Mouse (Mus musculus) kidney, adult 2 months (tissue): ENCODE measurements around the gene Cnih3. TPM values are rescaled to one million over a fixed set of nuclear protein-coding genes. Genes with fewer than 3 reads are reported as not detected.

Source experiments
- DNase-seq: peaks from one replicate; pipeline ENCODE4 v3.0.0; 2021
- H3K27ac ChIP-seq: fragments of 200-500 bp; 2 replicates; pipeline ENCODE4 v1.5.1; 2012; ENCODE audit warnings: low read depth, low read length, control low read depth, inconsistent platforms; ENCODE audit not compliant: insufficient read depth
- H3K27me3 ChIP-seq: fragments of 200-500 bp; replicated peaks from 2 replicates; pipeline ENCODE4 v1.6.1; 2012; ENCODE audit warnings: mild to moderate bottlenecking, moderate library complexity, low read length, inconsistent platforms; ENCODE audit not compliant: control insufficient read depth, insufficient read depth
- H3K36me3 ChIP-seq: fragments of 200-500 bp; 2 replicates; pipeline ENCODE4 v1.6.1; 2012; ENCODE audit warnings: mild to moderate bottlenecking, moderate library complexity, low read length, inconsistent platforms; ENCODE audit not compliant: control insufficient read depth, insufficient read depth
- H3K4me1 ChIP-seq: fragments of 200-500 bp; 2 replicates; pipeline ENCODE4 v1.6.1; 2011; ENCODE audit warnings: low read length; ENCODE audit not compliant: control insufficient read depth, insufficient read depth
- H3K4me3 ChIP-seq: fragments of 200-500 bp; 2 replicates; pipeline ENCODE4 v1.5.1; 2011; ENCODE audit warnings: mild to moderate bottlenecking, low read depth, low read length, control low read depth; ENCODE audit not compliant: insufficient read depth
- CTCF ChIP-seq: fragments of 200-500 bp; conservative IDR thresholded peaks from 2 replicates; pipeline ENCODE4 v1.5.1; 2011; ENCODE audit warnings: low read depth, mild to moderate bottlenecking, control low read depth, low read length, moderate library complexity, mixed read lengths; ENCODE audit not compliant: insufficient read depth, insufficient read length
- POLR2A ChIP-seq: fragments of 200-500 bp; IDR thresholded peaks from one replicate; pipeline ENCODE4 v1.6.1; 2011; ENCODE audit warnings: low read depth, low read length, control low read depth
- WGBS: fragments of 180-500 bp; shearing (Covaris S2); methylation state at CpG from one replicate; pipeline ENCODE4 v1.1.7; 2018; 5-methylcytosine and 5-hydroxymethylcytosine counted together
- polyA plus RNA-seq: library from polyadenylated mRNA; depleted of rRNA; stranded (reverse); fragments of >200 nt; gene quantifications from 2 replicates; pipeline ENCODE4 v1.2.3, GENCODE M21; 2012

Gene Cnih3
- polyA plus RNA-seq, 1 experiment, result not detected

DNA sequence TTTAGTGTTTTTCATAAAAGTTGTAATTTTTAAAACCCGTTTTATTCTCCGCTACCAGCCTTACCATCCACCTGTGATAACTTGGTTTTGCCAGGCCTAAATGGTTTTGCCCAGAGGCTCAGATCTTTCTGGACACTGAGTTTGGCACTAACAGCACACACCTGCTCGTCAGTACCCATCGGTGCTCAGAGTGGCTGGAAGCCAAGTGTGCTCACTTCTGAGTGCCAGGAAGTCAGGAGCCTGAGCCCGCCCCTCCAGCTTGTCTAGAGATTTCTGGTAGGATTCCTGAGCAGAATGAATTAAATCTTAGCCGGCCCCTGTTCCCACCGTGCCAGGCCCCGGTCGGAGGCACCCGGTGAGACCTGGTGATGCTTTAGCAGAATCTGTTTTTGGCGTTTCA lies 54.9 kb downstream of the Cnih3 start:
- no peak for TF ChIP-seq CTCF
- no peak for TF ChIP-seq POLR2A
- 76% methylated on average over 11 of the region's 11 CpGs for WGBS
- H3K4me3 ChIP-seq, result no peak overlapping the region
- H3K36me3 ChIP-seq, result no peaks in the 10 kb centered on the region
- no peak overlapping the region for H3K27ac ChIP-seq
- no peaks in the 10 kb centered on the region for H3K27me3 ChIP-seq
- no peaks in the 10 kb centered on the region for H3K4me1 ChIP-seq
- DNase-seq, result no peak

GRCm38 (mm10) chr1:181408086-181408975 lies 55.9 kb downstream of the Cnih3 start:
- H3K27me3 ChIP-seq, result no peaks in the 10 kb centered on the region
- H3K27ac ChIP-seq, result no peak overlapping the region
- TF ChIP-seq CTCF (no peak), POLR2A (no peak)
- DNase-seq, result no peak
- no peaks in the 10 kb centered on the region for H3K36me3 ChIP-seq
- no peaks in the 10 kb centered on the region for H3K4me1 ChIP-seq
- H3K4me3 ChIP-seq, result no peak overlapping the region
- WGBS, result 37% methylated on average over 18 of the region's 18 CpGs

GRCm38 (mm10) chr1:181409693-181410092 lies 57.3 kb downstream of the Cnih3 start:
- TF ChIP-seq POLR2A (no peak), CTCF (no peak)
- no peak for DNase-seq
- Histone ChIP-seq H3K27me3 (no peaks in the 10 kb centered on the region), H3K36me3 (no peaks in the 10 kb centered on the region), H3K4me1 (no peaks in the 10 kb centered on the region), H3K27ac (no peak overlapping the region), H3K4me3 (no peak overlapping the region)
- 84% methylated on average over 9 of the region's 9 CpGs for WGBS

DNA sequence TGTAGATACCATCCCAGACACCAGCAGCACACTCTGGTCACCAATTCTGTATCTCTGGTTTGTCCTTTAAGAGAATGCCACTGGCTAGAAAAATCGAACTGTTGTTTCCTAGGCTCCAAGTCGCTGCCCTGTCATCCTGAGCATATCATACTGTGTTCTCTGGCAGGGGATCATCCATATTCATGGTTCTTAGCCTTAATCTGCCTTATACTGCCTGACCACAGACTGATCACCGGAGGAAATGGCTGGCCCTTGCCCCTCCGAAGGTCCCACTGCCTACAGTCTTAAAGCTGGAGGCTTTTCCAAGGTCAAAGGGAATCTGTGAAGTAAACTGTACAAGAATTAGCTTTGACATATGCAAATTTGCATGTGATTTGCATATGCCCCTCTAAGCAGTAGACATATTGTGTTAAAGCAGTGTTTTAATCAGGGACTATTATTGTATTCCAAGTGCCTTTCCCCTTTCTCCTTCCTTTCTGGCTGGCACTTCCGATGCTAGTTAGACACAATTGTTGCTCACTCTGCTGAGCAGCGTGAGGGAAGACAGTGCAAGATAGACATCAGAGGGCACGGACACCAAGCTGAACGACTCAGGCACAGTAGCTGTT lies 58.3 kb downstream of the Cnih3 start:
- H3K4me3 ChIP-seq, result no peak overlapping the region
- 81% methylated on average over 8 of the region's 8 CpGs for WGBS
- no peak for DNase-seq
- no peak for TF ChIP-seq CTCF
- no peak for TF ChIP-seq POLR2A
- no peaks in the 10 kb centered on the region for H3K4me1 ChIP-seq
- H3K27ac ChIP-seq, result no peak overlapping the region
- no peaks in the 10 kb centered on the region for H3K27me3 ChIP-seq
- no peaks in the 10 kb centered on the region for H3K36me3 ChIP-seq

GRCm38 (mm10) chr1:181414985-181415384 lies 62.6 kb downstream of the Cnih3 start:
- Histone ChIP-seq H3K27ac (no peak overlapping the region), H3K27me3 (no peaks in the 10 kb centered on the region), H3K36me3 (no peaks in the 10 kb centered on the region), H3K4me3 (no peak overlapping the region), H3K4me1 (no peaks in the 10 kb centered on the region)
- DNase-seq, result no peak
- no peak for TF ChIP-seq CTCF
- no peak for TF ChIP-seq POLR2A
- 85% methylated on average over 2 of the region's 2 CpGs for WGBS

GRCm38 (mm10) chr1:181416841-181417240 lies 64.4 kb downstream of the Cnih3 start:
- TF ChIP-seq POLR2A (no peak), CTCF (no peak)
- no peaks in the 10 kb centered on the region for H3K36me3 ChIP-seq
- WGBS, result 72% methylated on average over 9 of the region's 9 CpGs
- H3K4me3 ChIP-seq, result no peak overlapping the region
- H3K4me1 ChIP-seq, result no peaks in the 10 kb centered on the region
- no peak overlapping the region for H3K27ac ChIP-seq
- H3K27me3 ChIP-seq, result no peaks in the 10 kb centered on the region
- DNase-seq, result no peak

- Histone ChIP-seq H3K27me3 (no peaks in the 10 kb centered on the region), H3K4me1 (no peaks in the 10 kb centered on the region), H3K27ac (no peak overlapping the region), H3K36me3 (no peaks in the 10 kb centered on the region), H3K4me3 (no peak overlapping the region)
- TF ChIP-seq CTCF, result no peak
- TF ChIP-seq POLR2A, result no peak
- DNase-seq, result peak; percentile 65
- WGBS, result 49% methylated on average over 6 of the region's 6 CpGs
These were observed 65.6 kb downstream of the Cnih3 start for GRCm38 (mm10) chr1:181417937-181418523.
